Mouse (Mus musculus) thymus, adult 2 months (tissue): ENCODE measurements around the gene Grn. TPM values are rescaled to one million over a fixed set of nuclear protein-coding genes. Genes with fewer than 3 reads are reported as not detected.
A peak's percentile ranks its signal among the peaks of the same experiment; 100 is the strongest.

Experiments
- DNase-seq: peaks from one replicate; pipeline ENCODE4 v3.0.0; 2021
- H3K27ac ChIP-seq: fragments of 200-500 bp; 2 replicates; pipeline ENCODE4 v1.5.1; 2012; ENCODE audit warnings: low read length, control low read depth; ENCODE audit not compliant: control insufficient read depth, insufficient read depth
- H3K27me3 ChIP-seq: fragments of 200-500 bp; 2 replicates; pipeline ENCODE4 v1.6.1; 2012; ENCODE audit warnings: mild to moderate bottlenecking, low read length, moderate library complexity, mixed read lengths; ENCODE audit not compliant: control insufficient read depth, insufficient read depth
- H3K36me3 ChIP-seq: fragments of 200-500 bp; 2 replicates; pipeline ENCODE4 v1.6.1; 2012; ENCODE audit warnings: mild to moderate bottlenecking, low read length, moderate library complexity; ENCODE audit not compliant: control insufficient read depth, insufficient read depth
- H3K4me1 ChIP-seq: fragments of 200-500 bp; replicated peaks from 2 replicates; pipeline ENCODE4 v1.6.1; 2012; ENCODE audit warnings: low read length; ENCODE audit not compliant: control insufficient read depth, insufficient read depth
- H3K4me3 ChIP-seq: fragments of 200-500 bp; 2 replicates; pipeline ENCODE4 v1.5.1; 2012; ENCODE audit warnings: mild to moderate bottlenecking, low read length, control low read depth, moderate library complexity; ENCODE audit not compliant: control insufficient read depth, insufficient read depth
- CTCF ChIP-seq: fragments of 200-500 bp; IDR thresholded peaks from 2 replicates; pipeline ENCODE4 v1.5.1; 2012; ENCODE audit warnings: mild to moderate bottlenecking, control low read depth, low read length, moderate library complexity, borderline replicate concordance; ENCODE audit not compliant: control insufficient read depth, poor library complexity, insufficient read depth; ENCODE audit errors: extremely low read depth
- POLR2A ChIP-seq: fragments of 200-500 bp; IDR thresholded peaks from 2 replicates; pipeline ENCODE4 v1.6.1; 2012; ENCODE audit warnings: mild to moderate bottlenecking, low read length, control low read depth, moderate library complexity; ENCODE audit not compliant: control insufficient read depth, poor library complexity, insufficient read depth; ENCODE audit errors: extremely low read depth
- WGBS: fragments of 180-500 bp; shearing (Covaris S2); methylation state at CpG from one replicate; pipeline ENCODE4 v1.1.7; 2018; 5-methylcytosine and 5-hydroxymethylcytosine counted together
- polyA plus RNA-seq: library from polyadenylated mRNA; depleted of rRNA; stranded (reverse); fragments of >200 nt; gene quantifications from 2 replicates; pipeline ENCODE4 v1.2.3, GENCODE M21; 2012; rRNA removed

Grn gene
- polyA plus RNA-seq, result 151 and 160 TPM in 2 replicates

DNA sequence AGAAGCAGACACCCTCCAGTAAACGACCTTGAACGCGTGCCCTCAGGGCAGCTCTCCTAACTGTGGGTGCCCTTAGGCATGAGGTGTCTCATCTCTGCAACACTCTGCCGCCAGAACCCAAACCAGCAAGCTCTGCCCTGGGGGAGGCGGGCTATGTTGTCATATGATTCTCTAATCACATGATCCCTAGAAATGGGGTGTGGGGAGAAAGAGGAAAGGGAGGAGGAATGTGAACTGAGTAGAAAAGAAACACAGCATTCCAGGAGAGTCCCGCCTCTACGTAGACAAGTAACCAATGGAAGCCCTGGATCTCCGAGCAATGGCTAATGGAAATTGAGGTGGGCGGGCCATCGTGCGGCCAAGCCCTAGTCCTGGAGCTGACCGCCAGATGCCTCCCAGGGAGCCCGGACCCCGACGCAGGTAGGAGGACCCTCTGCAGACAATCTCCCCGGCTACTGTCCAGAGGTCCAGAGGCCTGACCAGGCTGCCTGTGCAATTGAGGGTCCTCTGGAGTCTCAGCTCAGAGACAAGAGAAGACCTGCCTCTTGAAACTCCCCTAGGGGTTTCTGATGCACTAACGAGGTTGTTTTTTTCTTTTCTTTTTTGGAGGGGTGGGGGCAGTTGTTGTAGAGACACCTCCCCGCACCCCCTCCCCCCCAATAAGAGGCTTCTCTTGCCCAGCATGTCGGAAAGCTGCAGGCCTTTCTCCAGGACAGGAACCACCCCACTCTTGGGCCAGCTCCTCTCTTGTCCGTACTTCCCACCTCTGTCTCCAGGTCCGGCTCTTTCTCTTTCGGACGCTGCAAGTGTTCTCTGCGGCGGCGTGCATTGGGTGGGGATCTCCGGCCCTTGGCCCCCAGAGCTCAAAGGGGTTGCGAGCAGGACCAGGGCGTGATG, at the start of gene Grn:
Gene Grn (plus strand): TSS at position 195 of the 897 bp plus-strand sequence.
- WGBS, result under 1% methylated on average over 29 of the region's 29 CpGs
- Histone ChIP-seq H3K36me3 (no peaks in the 10 kb centered on the region), H3K4me3 (peak within 1 kb of the TSS; percentile 57), H3K27ac (no peak within 1 kb of the TSS; the same call in 1 of the 2 replicates), H3K4me1 (peaks cover 19% of the 10 kb centered on the region), H3K27me3 (no peaks in the 10 kb centered on the region)
- TF ChIP-seq CTCF (no peak), POLR2A (0 out of 2 replicates have a peak, but pooled peaks have one; percentile 19)
- DNase-seq, result peak; percentile 61

GRCm38 (mm10) chr11:102381341-102382100, 48.6 kb upstream of the Grn start:
- 78% methylated on average over 4 of the region's 4 CpGs for WGBS
- no peak for TF ChIP-seq CTCF
- no peak for TF ChIP-seq POLR2A
- Histone ChIP-seq H3K36me3 (no peaks in the 10 kb centered on the region), H3K4me1 (no peaks in the 10 kb centered on the region), H3K4me3 (no peak overlapping the region), H3K27ac (no peak overlapping the region), H3K27me3 (no peaks in the 10 kb centered on the region)
- DNase-seq, result no peak

- 57% methylated on average over 3 of the region's 3 CpGs for WGBS
- no peak overlapping the region for H3K4me3 ChIP-seq
Measured at GRCm38 (mm10) chr11:102382794-102383193, 47.3 kb upstream of the Grn start.

GRCm38 (mm10) chr11:102383365-102384136, 46.6 kb upstream of the Grn start:
- Histone ChIP-seq H3K27me3 (no peaks in the 10 kb centered on the region), H3K36me3 (no peaks in the 10 kb centered on the region), H3K27ac (no peak overlapping the region), H3K4me1 (no peaks in the 10 kb centered on the region), H3K4me3 (no peak overlapping the region)
- TF ChIP-seq CTCF (no peak), POLR2A (no peak)
- no peak for DNase-seq
- WGBS, result 86% methylated on average over 1 of the region's 1 CpGs

More at GRCm38 (mm10) chr11:102382794-102383193, 47.3 kb upstream of the Grn start:
- Histone ChIP-seq H3K36me3 (no peaks in the 10 kb centered on the region), H3K27ac (no peak overlapping the region), H3K27me3 (no peaks in the 10 kb centered on the region), H3K4me1 (no peaks in the 10 kb centered on the region)
- no peak for TF ChIP-seq CTCF
- no peak for TF ChIP-seq POLR2A
- DNase-seq, result no peak

DNA sequence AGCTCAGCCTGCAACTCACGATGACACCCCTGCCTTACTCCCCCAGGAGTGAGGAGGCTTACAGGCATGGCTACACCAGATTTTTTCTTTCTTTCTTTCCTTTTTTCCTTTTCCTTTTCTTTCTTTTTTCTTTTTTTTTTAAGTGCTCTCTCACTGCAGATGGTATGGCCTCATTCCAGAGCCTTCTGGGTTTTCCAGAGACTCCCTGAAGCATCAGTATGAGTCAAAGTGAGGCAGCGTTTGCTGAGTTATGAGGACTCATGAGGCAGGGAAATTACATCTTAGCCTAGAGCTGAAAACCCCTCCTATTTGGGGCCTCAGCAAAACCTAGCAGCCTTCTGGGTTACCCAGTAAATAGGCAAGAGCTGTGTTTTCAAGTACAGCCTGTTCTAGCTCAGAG, 45.7 kb upstream of the Grn start:
- TF ChIP-seq CTCF, result no peak
- no peak for TF ChIP-seq POLR2A
- Histone ChIP-seq H3K27ac (no peak overlapping the region), H3K4me3 (no peak overlapping the region), H3K36me3 (no peaks in the 10 kb centered on the region), H3K4me1 (no peaks in the 10 kb centered on the region), H3K27me3 (no peaks in the 10 kb centered on the region)
- WGBS, result 72% methylated on average over 2 of the region's 2 CpGs
- DNase-seq, result no peak

GRCm38 (mm10) chr11:102385075-102385474, 45.0 kb upstream of the Grn start:
- 53% methylated on average over 4 of the region's 4 CpGs for WGBS

More at GRCm38 (mm10) chr11:102385075-102385474, 45.0 kb upstream of the Grn start:
- Histone ChIP-seq H3K4me3 (no peak overlapping the region), H3K4me1 (no peaks in the 10 kb centered on the region), H3K36me3 (no peaks in the 10 kb centered on the region), H3K27ac (no peak overlapping the region), H3K27me3 (no peaks in the 10 kb centered on the region)
- TF ChIP-seq POLR2A (no peak), CTCF (no peak)
- DNase-seq, result no peak
